Mouse (Mus musculus) MEL (cell line): ENCODE results near the gene Usf3. TPM values are rescaled to one million over a fixed set of nuclear protein-coding genes. Genes with fewer than 3 reads are reported as not detected.

ENCODE experiments used
- DNase-seq: peaks from one replicate; pipeline ENCODE4 v3.0.0; 2011; ENCODE audit warnings: low read depth, low spot score
- H3K27ac ChIP-seq: 2 replicates; pipeline ENCODE4 v1.5.1; 2012; ENCODE audit warnings: low read depth, mild to moderate bottlenecking, control low read depth, low read length, moderate library complexity; ENCODE audit not compliant: control insufficient read depth
- H3K27me3 ChIP-seq, 2 experiments: fragments of 150-350 bp in 1 of 2; sonication (generic) in 1 of 2; 2 replicates each; pipeline ENCODE4 v1.6.1; 2012; ENCODE audit warnings: low read length in 2 of 2, mild to moderate bottlenecking in 2 of 2, improper control_type of control experiment in 1 of 2, moderate library complexity in 1 of 2; ENCODE audit not compliant: insufficient read depth in 2 of 2, control insufficient read depth in 1 of 2
- H3K36me3 ChIP-seq, 2 experiments: 2 replicates each; pipeline ENCODE4 v1.6.1; 2012 to 2014; ENCODE audit warnings: low read length in 2 of 2, improper control_type of control experiment in 1 of 2, inconsistent platforms in 1 of 2, mild to moderate bottlenecking in 1 of 2; ENCODE audit not compliant: insufficient read depth in 2 of 2, control insufficient read depth in 1 of 2
- H3K4me1 ChIP-seq, 2 experiments: fragments of 150-350 bp in 1 of 2; sonication (generic) in 1 of 2; 2 replicates each; pipeline ENCODE4 v1.6.1; 2012; ENCODE audit warnings: low read length in 2 of 2, improper control_type of control experiment in 1 of 2, mild to moderate bottlenecking in 1 of 2; ENCODE audit not compliant: insufficient read depth in 2 of 2, control insufficient read depth in 1 of 2
- H3K4me3 ChIP-seq, 2 experiments: fragments of 150-350 bp in 1 of 2; sonication (generic) in 1 of 2; 2 replicates each; pipeline ENCODE4 v1.5.1; 2012; ENCODE audit warnings: low read depth in 2 of 2, low read length in 2 of 2, mild to moderate bottlenecking in 2 of 2, moderate library complexity in 2 of 2, control low read depth in 1 of 2, improper control_type of control experiment in 1 of 2; ENCODE audit not compliant: control insufficient read depth in 1 of 2, insufficient read depth in 1 of 2
- H3K79me2 ChIP-seq: 2 replicates; pipeline ENCODE4 v1.6.1; 2012; ENCODE audit warnings: mild to moderate bottlenecking, low read length, moderate library complexity; ENCODE audit not compliant: control insufficient read depth, poor library complexity, insufficient read depth
- H3K9ac ChIP-seq: 2 replicates; pipeline ENCODE4 v1.6.1; 2012; ENCODE audit warnings: low read depth, mild to moderate bottlenecking, control low read depth, low read length, moderate library complexity; ENCODE audit not compliant: control insufficient read depth, poor library complexity, severe bottlenecking
- H3K9me3 ChIP-seq: fragments of 150-350 bp; sonication (generic); replicated peaks from 2 replicates; pipeline ENCODE4 v1.6.1; 2012; ENCODE audit warnings: mild to moderate bottlenecking, low read length, improper control_type of control experiment, moderate library complexity; ENCODE audit not compliant: insufficient read depth
- BHLHE40 ChIP-seq: IDR thresholded peaks from 2 replicates; pipeline ENCODE4 v1.6.1; 2012; ENCODE audit warnings: low read depth, mild to moderate bottlenecking, inconsistent platforms, low read length, improper control_type of control experiment, borderline replicate concordance
- CHD2 ChIP-seq: IDR thresholded peaks from 2 replicates; pipeline ENCODE4 v1.6.1; 2011; ENCODE audit warnings: low read length, improper control_type of control experiment
- CTCF ChIP-seq, 3 experiments: IDR thresholded peaks in 2 of 3; conservative IDR thresholded peaks in 1 of 3; 2 replicates each; pipeline ENCODE4 v1.5.1; 2011 to 2012; ENCODE audit warnings: low read length in 3 of 3, low read depth in 2 of 3, mild to moderate bottlenecking in 2 of 3, improper control_type of control experiment in 1 of 3, inconsistent platforms in 1 of 3, mixed read lengths in 1 of 3, moderate library complexity in 1 of 3; ENCODE audit not compliant: control insufficient read depth in 1 of 3, insufficient read depth in 1 of 3, poor library complexity in 1 of 3, severe bottlenecking in 1 of 3
- ELF1 ChIP-seq: IDR thresholded peaks from 2 replicates; pipeline ENCODE4 v1.6.1; 2014; ENCODE audit warnings: low read depth, mild to moderate bottlenecking, inconsistent platforms, low read length, improper control_type of control experiment, moderate library complexity
- EP300 ChIP-seq, 2 experiments: IDR thresholded peaks; 2 replicates each; pipeline ENCODE4 v1.6.1; 2011; ENCODE audit warnings: improper control_type of control experiment in 2 of 2, low read length in 2 of 2, low read depth in 1 of 2, mild to moderate bottlenecking in 1 of 2
- ETS1 ChIP-seq: IDR thresholded peaks from 2 replicates; pipeline ENCODE4 v1.6.1; 2012; ENCODE audit warnings: low read depth, mild to moderate bottlenecking, inconsistent platforms, low read length, improper control_type of control experiment, moderate library complexity
- HCFC1 ChIP-seq: IDR thresholded peaks from 2 replicates; pipeline ENCODE4 v1.6.1; 2012; ENCODE audit warnings: low read depth, mild to moderate bottlenecking, inconsistent platforms, low read length, improper control_type of control experiment, moderate library complexity
- KAT2A ChIP-seq: conservative IDR thresholded peaks from 2 replicates; pipeline ENCODE4 v1.6.1; 2012; ENCODE audit warnings: low read depth, low read length, improper control_type of control experiment, inconsistent platforms
- MAX ChIP-seq: IDR thresholded peaks from 2 replicates; pipeline ENCODE4 v1.6.1; 2011; ENCODE audit warnings: low read length, improper control_type of control experiment
- MAZ ChIP-seq: IDR thresholded peaks from 2 replicates; pipeline ENCODE4 v1.6.1; 2012; ENCODE audit warnings: low read depth, mild to moderate bottlenecking, inconsistent platforms, low read length, improper control_type of control experiment
- MYB ChIP-seq: IDR thresholded peaks from 2 replicates; pipeline ENCODE4 v1.6.1; 2011; ENCODE audit warnings: mild to moderate bottlenecking, low read depth, low read length, improper control_type of control experiment
- MYC ChIP-seq: IDR thresholded peaks from 2 replicates; pipeline ENCODE4 v1.6.1; 2011; ENCODE audit warnings: low read depth, mild to moderate bottlenecking, low read length, improper control_type of control experiment, moderate library complexity
- POLR2AphosphoS2 ChIP-seq: IDR thresholded peaks from 2 replicates; pipeline ENCODE4 v1.6.1; 2011; ENCODE audit warnings: low read length, improper control_type of control experiment
- RAD21 ChIP-seq: IDR thresholded peaks from 2 replicates; pipeline ENCODE4 v1.6.1; 2011; ENCODE audit warnings: mild to moderate bottlenecking, low read depth, low read length, improper control_type of control experiment
- SIN3A ChIP-seq: IDR thresholded peaks from 2 replicates; pipeline ENCODE4 v1.6.1; 2012; ENCODE audit warnings: low read length, improper control_type of control experiment, inconsistent platforms
- TAL1 ChIP-seq: IDR thresholded peaks from 2 replicates; pipeline ENCODE4 v1.6.1; 2012; ENCODE audit warnings: mild to moderate bottlenecking, inconsistent platforms, low read length, moderate library complexity, mixed read lengths
- TBP ChIP-seq: IDR thresholded peaks from 2 replicates; pipeline ENCODE4 v1.8.0; 2011; ENCODE audit warnings: low read depth, low read length, improper control_type of control experiment
- TCF12 ChIP-seq: IDR thresholded peaks from 2 replicates; pipeline ENCODE4 v1.6.1; 2014; ENCODE audit warnings: low read depth, mild to moderate bottlenecking, inconsistent platforms, low read length, improper control_type of control experiment, moderate library complexity
- USF1 ChIP-seq: IDR thresholded peaks from 2 replicates; pipeline ENCODE4 v1.6.1; 2014; ENCODE audit warnings: low read depth, mild to moderate bottlenecking, inconsistent platforms, low read length, improper control_type of control experiment, moderate library complexity
- ZC3H11A ChIP-seq: IDR thresholded peaks from 2 replicates; pipeline ENCODE4 v1.6.1; 2012; ENCODE audit warnings: low read depth, mild to moderate bottlenecking, inconsistent platforms, low read length, improper control_type of control experiment
- ZKSCAN1 ChIP-seq: IDR thresholded peaks from 2 replicates; pipeline ENCODE4 v1.6.1; 2012; ENCODE audit warnings: low read depth, mild to moderate bottlenecking, inconsistent platforms, low read length, improper control_type of control experiment, moderate library complexity
- ZMIZ1 ChIP-seq: IDR thresholded peaks from 2 replicates; pipeline ENCODE4 v1.6.1; 2012; ENCODE audit warnings: low read depth, mild to moderate bottlenecking, inconsistent platforms, low read length, improper control_type of control experiment, moderate library complexity
- ZNF384 ChIP-seq: IDR thresholded peaks from 2 replicates; pipeline ENCODE4 v1.6.1; 2012; ENCODE audit warnings: low read depth, mild to moderate bottlenecking, inconsistent platforms, low read length, improper control_type of control experiment
- polyA plus RNA-seq, 2 experiments: library from polyadenylated mRNA; stranded (reverse) in 1 of 2; unstranded in 1 of 2; fragments of >175 nt in 1 of 2; fragments of >200 nt in 1 of 2; gene quantifications; 2 replicates each; pipeline versions ENCODE4 v1.2.1 to v1.2.4; 2012; ENCODE audit warnings: low replicate concordance in 2 of 2, low read depth in 1 of 2; ENCODE audit not compliant: insufficient read length in 2 of 2, insufficient read depth in 1 of 2, missing spikeins in 1 of 2
- total RNA-seq: library from RNA; depleted of rRNA; stranded (reverse); fragments of 300-350 nt; gene quantifications from 2 replicates; pipeline ENCODE4 v1.2.3, GENCODE M21; 2012

Usf3 gene
- total and polyA plus RNA-seq, 3 experiments = 3.4 to 89.6 (median 11.0) TPM

- TF ChIP-seq MAX (no peak), POLR2AphosphoS2 (no peak), TBP (no peak), TCF12 (no peak), ZKSCAN1 (no peak), EP300 (IDR thresholded peaks at IDR 0.05; ENCODE audit: low read depth in 1 of 2, low read length in 2 of 2) (no peak), HCFC1 (no peak), ZC3H11A (no peak), TAL1 (no peak), ETS1 (no peak), BHLHE40 (no peak), MYC (no peak), CHD2 (no peak), MAZ (no peak), RAD21 (no peak), SIN3A (no peak), USF1 (no peak), ZMIZ1 (no peak)
- no peaks in the 10 kb centered on the region for H3K4me1 ChIP-seq
- H3K9ac ChIP-seq = no peak overlapping the region
- H3K27me3 ChIP-seq = no peaks in the 10 kb centered on the region
- no peak for DNase-seq
- H3K4me3 ChIP-seq = no peak overlapping the region
- no peaks in the 10 kb centered on the region for H3K79me2 ChIP-seq
- peaks cover 0 to 4% of the 10 kb centered on the region in 2 experiments; a peak in 1 of 4 replicates for H3K36me3 ChIP-seq
- H3K9me3 ChIP-seq = no peaks in the 10 kb centered on the region
- no peak overlapping the region for H3K27ac ChIP-seq
These were observed 38.0 kb downstream of the Usf3 start for GRCm38 (mm10) chr16:44211054-44211414.

- DNase-seq = no peak
These were observed 39.7 kb downstream of the Usf3 start for GRCm38 (mm10) chr16:44212703-44213102.

More at GRCm38 (mm10) chr16:44212703-44213102, 39.7 kb downstream of the Usf3 start:
- Histone ChIP-seq H3K36me3 (peaks cover 0 to 1% of the 10 kb centered on the region in 2 experiments; a peak in 1 of 4 replicates), H3K4me1 (no peaks in the 10 kb centered on the region), H3K9ac (no peak overlapping the region), H3K9me3 (no peaks in the 10 kb centered on the region), H3K27ac (no peak overlapping the region), H3K79me2 (no peaks in the 10 kb centered on the region), H3K4me3 (no peak overlapping the region), H3K27me3 (no peaks in the 10 kb centered on the region)
- TF ChIP-seq HCFC1 (no peak), TBP (no peak), TCF12 (no peak), ZC3H11A (no peak), MAZ (no peak), ZMIZ1 (no peak), MAX (no peak), ZNF384 (no peak), EP300 (IDR thresholded peaks at IDR 0.05; ENCODE audit: low read depth in 1 of 2, low read length in 2 of 2) (no peak), ELF1 (no peak), RAD21 (no peak), KAT2A (no peak), MYB (no peak), CTCF (IDR thresholded peaks at IDR 0.05 in 2 of 3, conservative IDR thresholded peaks at IDR 0.05 in 1 of 3; ENCODE audit: control insufficient read depth in 1 of 3, insufficient read depth in 1 of 3, low read depth in 2 of 3, low read length in 3 of 3, poor library complexity in 1 of 3, severe bottlenecking in 1 of 3) (no peak)
